Mouse (Mus musculus) lung, postnatal 25 days (tissue): ENCODE measurements at regions not wholly inside any gene's neighbourhood (a gene's known extent, or its start where the extent isn't known, plus 50 kb on each side); places are given as distances from the start of the nearest gene placed in this dataset.
A peak's percentile ranks its signal among the peaks of the same experiment; 100 is the strongest.

Experiments used
- DNase-seq: peaks from one replicate; pipeline ENCODE4 v3.0.0; 2022; ENCODE audit warnings: low spot score

GRCm38 (mm10) chr2:75341310-75341709 lies 317.8 kb upstream of the Hnrnpa3 start:
- no peak for DNase-seq

GRCm38 (mm10) chr2:75341726-75342280 lies 317.3 kb upstream of the Hnrnpa3 start:
- no peak for DNase-seq

- DNase-seq: no peak
These were observed 308.2 kb upstream of the Hnrnpa3 start for GRCm38 (mm10) chr2:75350902-75351301.

- DNase-seq: no peak
These were observed 307.1 kb upstream of the Hnrnpa3 start for GRCm38 (mm10) chr2:75351965-75352364.

GRCm38 (mm10) chr2:75352564-75352963 lies 306.5 kb upstream of the Hnrnpa3 start:
- no peak for DNase-seq

GRCm38 (mm10) chr2:75356691-75357375 lies 302.2 kb upstream of the Hnrnpa3 start:
- DNase-seq: no peak

- DNase-seq: no peak
These were observed 301.5 kb upstream of the Hnrnpa3 start for GRCm38 (mm10) chr2:75357516-75357915.

- no peak for DNase-seq
These were observed 298.1 kb upstream of the Hnrnpa3 start for GRCm38 (mm10) chr2:75360936-75361335.

- DNase-seq: no peak
These were observed 282.4 kb upstream of the Hnrnpa3 start for GRCm38 (mm10) chr2:75376666-75377065.

- DNase-seq: no peak
These were observed 273.4 kb upstream of the Hnrnpa3 start for GRCm38 (mm10) chr2:75385551-75386263.

GRCm38 (mm10) chr2:75386636-75387035 lies 272.4 kb upstream of the Hnrnpa3 start:
- no peak for DNase-seq

- no peak for DNase-seq
These were observed 267.0 kb upstream of the Hnrnpa3 start for GRCm38 (mm10) chr2:75392041-75392440.

- DNase-seq: no peak
These were observed 264.0 kb upstream of the Hnrnpa3 start for GRCm38 (mm10) chr2:75394928-75395673.

GRCm38 (mm10) chr2:75396016-75396415 lies 263.0 kb upstream of the Hnrnpa3 start:
- no peak for DNase-seq

- no peak for DNase-seq
These were observed 258.7 kb upstream of the Hnrnpa3 start for GRCm38 (mm10) chr2:75400291-75400870.

- DNase-seq: no peak
These were observed 255.3 kb upstream of the Hnrnpa3 start for GRCm38 (mm10) chr2:75403791-75404190.

GRCm38 (mm10) chr2:75405524-75406214 lies 253.4 kb upstream of the Hnrnpa3 start:
- no peak for DNase-seq

- DNase-seq: peak; percentile 32
These were observed 252.2 kb upstream of the Hnrnpa3 start for GRCm38 (mm10) chr2:75406721-75407455.

- no peak for DNase-seq
These were observed 251.5 kb upstream of the Hnrnpa3 start for GRCm38 (mm10) chr2:75407560-75407959.

GRCm38 (mm10) chr2:75408016-75408415 lies 251.0 kb upstream of the Hnrnpa3 start:
- DNase-seq: no peak

- no peak for DNase-seq
These were observed 249.3 kb upstream of the Hnrnpa3 start for GRCm38 (mm10) chr2:75409806-75410205.
